Mouse (Mus musculus): Measurements from ENCODE around the gene Qtrt2. TPM values are rescaled to one million over a fixed set of nuclear protein-coding genes. Genes with fewer than 3 reads are reported as not detected.

Gene Qtrt2
- polyA plus RNA-seq, 1 experiment from 2014 or later, result 16.6 TPM

DNA sequence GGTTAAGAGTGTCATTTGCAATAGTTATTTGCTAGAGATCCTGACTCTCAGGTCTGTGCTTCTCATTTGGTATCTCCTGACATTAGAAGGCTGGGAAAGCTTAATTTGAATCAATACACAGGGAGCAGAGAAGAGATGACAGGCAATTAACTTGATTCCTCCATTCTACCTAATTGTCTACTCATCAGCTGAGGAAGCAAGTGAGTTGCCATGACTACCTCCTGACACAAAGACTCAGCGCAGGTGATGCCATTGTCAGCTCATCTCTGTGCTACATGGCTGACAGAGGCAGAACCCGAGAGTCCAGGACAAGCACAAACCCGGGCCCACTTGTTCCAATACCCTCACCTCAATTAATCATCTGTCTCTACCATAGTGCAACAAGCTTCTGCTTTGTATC, 99.1 kb downstream of the Qtrt2 start:
- ATAC-seq (ENCODE audit: insufficient number of reproducible peaks, low FRiP score), result no peak

GRCm38 (mm10) chr16:43818404-43818803, 108.2 kb downstream of the Qtrt2 start:
- no peak overlapping the region for H3K9ac ChIP-seq
- no peaks in the 10 kb centered on the region for H3K9me3 ChIP-seq (replicated peaks)
- H3K4me1 ChIP-seq (replicated peaks), result no peaks in the 10 kb centered on the region
- no peak overlapping the region for H3K4me2 ChIP-seq
- H3K27me3 ChIP-seq (replicated peaks), result no peaks in the 10 kb centered on the region
- no peak overlapping the region for H3K4me3 ChIP-seq
- WGBS, result 89% methylated on average over 6 of the region's 6 CpGs
- H3K36me3 ChIP-seq, result no peaks in the 10 kb centered on the region
- ATAC-seq (ENCODE audit: insufficient number of reproducible peaks, low FRiP score), result no peak
- H3K27ac ChIP-seq (ENCODE audit: poor library complexity, severe bottlenecking), result no peak overlapping the region

More for the DNA sequence above, 99.1 kb downstream of the Qtrt2 start:
- no peak overlapping the region for H3K4me2 ChIP-seq
- no peaks in the 10 kb centered on the region for H3K36me3 ChIP-seq
- H3K4me1 ChIP-seq (replicated peaks), result no peaks in the 10 kb centered on the region
- H3K27ac ChIP-seq (ENCODE audit: poor library complexity, severe bottlenecking), result no peak overlapping the region
- no peaks in the 10 kb centered on the region for H3K27me3 ChIP-seq (replicated peaks)
- H3K9ac ChIP-seq, result no peak overlapping the region
- no peaks in the 10 kb centered on the region for H3K9me3 ChIP-seq (replicated peaks)
- no peak overlapping the region for H3K4me3 ChIP-seq
- WGBS, result 71% methylated on average over 3 of the region's 3 CpGs

- no peak overlapping the region for H3K4me3 ChIP-seq
- H3K36me3 ChIP-seq, result no peaks in the 10 kb centered on the region
- H3K4me2 ChIP-seq, result no peak overlapping the region
- H3K27ac ChIP-seq (ENCODE audit: poor library complexity, severe bottlenecking), result no peak overlapping the region
- H3K4me1 ChIP-seq (replicated peaks), result no peaks in the 10 kb centered on the region
- 69% methylated on average over 5 of the region's 5 CpGs for WGBS
- no peaks in the 10 kb centered on the region for H3K9me3 ChIP-seq (replicated peaks)
- no peaks in the 10 kb centered on the region for H3K27me3 ChIP-seq (replicated peaks)
- no peak for ATAC-seq (ENCODE audit: insufficient number of reproducible peaks, low FRiP score)
- no peak overlapping the region for H3K9ac ChIP-seq
Observed at GRCm38 (mm10) chr16:43816321-43816720, 110.3 kb downstream of the Qtrt2 start.

DNA sequence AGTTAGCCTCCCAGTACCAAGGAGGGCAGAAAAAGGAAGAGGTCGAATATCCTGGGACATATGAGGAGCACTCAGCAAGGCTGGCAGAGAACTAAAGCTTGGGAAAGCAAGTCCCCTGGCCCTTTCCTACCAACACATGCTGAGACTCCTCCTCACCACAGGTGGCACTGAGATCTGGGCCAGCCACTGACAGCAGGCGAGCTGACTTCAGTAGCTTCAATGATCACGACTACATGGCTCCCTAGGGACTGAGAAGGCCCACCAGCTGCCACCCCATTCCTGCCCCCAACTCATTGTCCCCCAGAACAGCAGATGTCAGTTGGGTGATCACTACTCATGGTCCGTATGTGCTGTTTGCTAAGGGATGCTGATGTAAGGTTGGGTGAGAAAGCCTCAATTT, 112.0 kb downstream of the Qtrt2 start:
- 48% methylated on average over 4 of the region's 4 CpGs for WGBS
- ATAC-seq (ENCODE audit: insufficient number of reproducible peaks, low FRiP score), result no peak
- no peak overlapping the region for H3K4me2 ChIP-seq

More for the DNA sequence above, 112.0 kb downstream of the Qtrt2 start:
- Histone ChIP-seq H3K4me1 (replicated peaks) (no peaks in the 10 kb centered on the region), H3K9me3 (replicated peaks) (no peaks in the 10 kb centered on the region), H3K9ac (no peak overlapping the region), H3K27ac (ENCODE audit: poor library complexity, severe bottlenecking) (no peak overlapping the region), H3K27me3 (replicated peaks) (no peaks in the 10 kb centered on the region), H3K4me3 (no peak overlapping the region), H3K36me3 (no peaks in the 10 kb centered on the region)

Other genes with a start within 250 kb of the Qtrt2 start
- not detected in 2 replicates for gene Drd3, start 172.8 kb downstream of the Qtrt2 start, polyA plus RNA-seq (2016; fragmentation: Nextera tagmentation; extraction: Ambion mirVana)
- gene Ccdc191, start 37.0 kb downstream of the Qtrt2 start, polyA plus RNA-seq (2016; fragmentation: Nextera tagmentation; extraction: Ambion mirVana), result 8.1 and 8.7 TPM in 2 replicates
- gene Zdhhc23, start 53.0 kb upstream of the Qtrt2 start, polyA plus RNA-seq (2016; fragmentation: Nextera tagmentation; extraction: Ambion mirVana), result 1.8 and 2.2 TPM in 2 replicates
- 7.6 and 9.3 TPM in 2 replicates for gene Gramd1c, start 136.5 kb upstream of the Qtrt2 start, polyA plus RNA-seq (2016; fragmentation: Nextera tagmentation; extraction: Ambion mirVana)
- gene Atp6v1a, start 212.9 kb upstream of the Qtrt2 start, polyA plus RNA-seq (2016; fragmentation: Nextera tagmentation; extraction: Ambion mirVana), result 38.3 and 38.6 TPM in 2 replicates
- 98.7 and 103 TPM in 2 replicates for gene Naa50, start 213.0 kb upstream of the Qtrt2 start, polyA plus RNA-seq (2016; fragmentation: Nextera tagmentation; extraction: Ambion mirVana)
- 2.4 and 3.2 TPM in 2 replicates for gene Usf3, start 246.4 kb upstream of the Qtrt2 start, polyA plus RNA-seq (2016; fragmentation: Nextera tagmentation; extraction: Ambion mirVana)

Data from heart, embryonic 12.5 days (tissue).